Mouse (Mus musculus): ENCODE measurements around the gene Cfl1.

The Cfl1 gene

DNA sequence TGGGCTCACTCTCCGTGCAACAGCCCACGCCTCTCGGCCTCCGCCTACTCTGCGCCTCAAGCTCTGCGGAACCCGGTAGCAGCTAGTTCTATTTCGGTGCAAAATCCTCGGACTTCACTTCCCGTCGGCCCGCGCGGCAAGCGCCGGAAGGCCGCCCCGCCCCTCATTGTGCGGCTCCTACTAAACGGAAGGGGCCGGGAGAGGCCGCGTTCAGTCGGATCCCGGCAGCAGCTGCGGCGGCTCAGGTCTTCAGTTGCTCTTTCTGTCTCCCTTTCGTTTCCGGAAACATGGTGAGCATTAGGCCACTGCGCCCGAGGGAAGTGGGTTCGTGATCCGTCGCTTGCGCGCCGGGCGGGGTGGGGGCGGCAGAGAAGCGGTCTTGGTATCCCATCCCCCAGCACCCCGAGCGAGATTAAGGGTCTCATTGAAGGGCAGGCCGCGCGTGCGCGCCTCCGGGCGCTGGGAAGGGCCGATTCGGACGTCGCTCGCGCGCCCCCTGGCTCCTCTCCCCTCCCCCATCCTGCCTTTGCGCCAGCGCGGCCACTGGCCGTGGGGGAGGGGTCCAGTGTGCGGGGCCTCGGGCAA is at the start of gene Cfl1:
TSS of gene Cfl1 (plus strand) at position 143 of the 585 bp plus-strand sequence.
- DNase-seq, result peak; percentile 95

DNA sequence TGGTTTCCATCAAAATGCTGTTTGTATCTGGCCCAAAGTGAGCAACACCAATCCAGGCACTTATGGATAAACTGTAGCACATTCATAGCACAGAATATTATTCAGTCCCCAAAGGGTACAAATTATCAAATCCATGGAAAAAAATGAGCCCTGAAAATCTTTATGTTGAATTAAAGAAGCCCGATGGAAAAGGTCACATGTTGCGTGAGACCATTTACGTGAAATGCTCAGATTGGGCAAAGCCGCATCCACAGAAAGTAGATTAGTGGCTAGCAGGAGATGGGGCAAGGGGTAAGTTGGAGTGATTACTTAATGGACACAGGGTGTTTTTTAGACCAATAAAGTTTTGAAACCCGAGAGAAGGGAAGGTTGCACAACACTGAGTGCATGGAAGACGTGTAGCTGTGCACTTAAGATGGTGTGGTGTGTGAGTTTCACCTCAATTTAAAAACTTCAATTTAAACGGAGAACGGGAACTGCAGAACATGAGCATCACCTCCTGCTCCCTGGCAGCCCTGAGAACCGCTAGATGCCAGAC is 45.8 kb upstream of the Cfl1 start:
- no peak for DNase-seq

DNA sequence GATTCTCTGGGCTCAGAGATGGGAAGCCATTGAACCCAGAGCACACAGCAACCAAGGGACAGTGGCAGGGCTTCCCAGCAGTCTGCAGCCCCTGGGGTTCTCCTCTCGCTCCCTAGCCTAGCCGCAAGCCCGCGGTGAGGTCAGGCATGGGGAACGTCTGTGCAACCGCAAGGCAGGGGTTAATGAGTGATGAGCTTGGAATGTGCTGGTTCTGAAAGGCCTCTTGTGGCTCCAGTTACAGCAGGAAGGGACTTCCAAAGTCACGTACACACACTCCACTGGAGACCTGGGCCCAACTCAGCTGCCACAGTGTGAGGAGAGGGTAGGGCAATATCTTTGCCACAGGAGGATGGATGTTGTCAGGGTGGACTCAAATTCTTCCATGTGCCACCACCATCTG is 45.3 kb upstream of the Cfl1 start:
- peak; percentile 64 for DNase-seq

- DNase-seq, result no peak
These were observed 44.5 kb upstream of the Cfl1 start for GRCm38 (mm10) chr19:5445747-5446146.

DNA sequence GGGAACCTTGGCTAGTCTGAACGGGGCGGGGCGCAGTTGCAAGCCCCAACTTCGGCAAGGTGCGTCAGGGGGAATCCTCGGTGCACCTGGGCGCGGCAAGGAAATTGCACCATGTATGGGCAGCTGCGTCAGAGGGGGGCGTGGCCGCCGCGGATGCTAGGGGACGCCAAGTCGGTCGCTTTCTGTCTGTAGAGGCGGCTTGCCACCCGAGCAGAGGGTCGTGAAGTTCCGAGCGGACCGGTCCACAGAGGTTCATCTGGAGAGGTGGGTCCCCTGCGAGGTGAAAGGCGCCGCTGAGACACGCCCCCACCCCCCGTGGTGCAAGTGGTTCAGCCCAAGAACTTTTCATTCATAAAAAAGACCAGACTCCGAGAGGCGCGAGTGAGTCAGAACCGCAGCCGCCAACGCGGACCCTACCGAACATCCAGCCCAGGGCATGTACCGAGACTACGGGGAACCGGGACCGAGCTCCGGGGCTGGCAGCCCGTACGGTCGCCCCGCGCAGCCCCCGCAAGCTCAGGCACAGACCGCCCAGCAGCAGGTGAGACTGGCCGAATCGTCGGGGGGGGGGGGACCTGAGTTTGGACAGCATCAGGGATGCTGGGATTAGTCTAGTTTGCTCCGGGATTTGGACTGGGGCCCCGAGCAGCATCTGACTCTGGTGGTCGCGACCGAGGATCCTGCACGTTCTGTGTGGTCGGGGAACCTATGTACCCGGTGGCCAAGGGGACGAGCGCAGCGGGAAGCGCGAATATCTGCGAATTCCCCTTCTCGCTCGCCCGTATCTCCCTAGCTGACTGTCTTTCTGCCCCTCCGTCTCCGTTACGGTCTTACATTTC is 42.5 kb upstream of the Cfl1 start, which contains the start of gene Fosl1:
TSS of gene Fosl1 (plus strand) at position 33 of the 839 bp plus-strand sequence.
- peak; percentile 60 for DNase-seq

DNA sequence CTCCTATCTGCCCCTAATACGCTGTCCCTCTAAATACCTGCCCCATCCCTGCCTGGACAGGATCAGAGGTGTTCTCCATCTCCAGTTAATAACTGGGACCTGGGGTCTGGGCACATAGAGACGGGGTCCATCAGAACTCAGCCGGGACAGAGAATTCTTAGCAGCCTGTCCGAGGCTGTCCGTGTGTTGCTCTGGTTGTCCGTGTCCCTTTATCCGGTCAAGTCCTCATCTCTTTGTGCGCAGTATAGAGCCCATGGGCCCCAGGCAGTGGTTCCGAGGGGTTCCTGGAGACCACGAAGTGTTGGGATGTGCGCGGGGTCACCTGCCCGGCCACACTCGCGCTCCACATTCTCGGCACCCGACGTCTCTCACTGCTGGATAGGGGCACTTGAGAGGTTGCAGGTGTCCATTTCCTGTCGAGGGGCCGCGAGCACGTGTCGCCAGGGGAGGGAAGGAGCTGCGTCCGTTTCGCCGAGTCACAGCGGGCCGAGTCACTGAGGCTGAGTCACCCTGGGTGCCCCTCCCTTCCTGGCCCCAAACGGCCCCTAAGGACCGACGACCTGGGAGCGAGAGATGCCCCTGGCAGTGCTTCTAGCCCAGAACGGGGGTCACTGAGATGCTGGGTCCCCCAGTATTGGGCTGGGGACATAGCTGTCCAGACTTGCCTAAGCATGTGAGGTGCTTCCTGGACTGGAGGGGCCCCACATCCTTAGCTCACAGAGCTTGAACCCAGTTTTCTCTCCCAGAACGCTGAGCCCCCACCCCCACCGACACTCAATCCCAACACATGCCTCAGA is 41.7 kb upstream of the Cfl1 start:
- no peak for DNase-seq

DNA sequence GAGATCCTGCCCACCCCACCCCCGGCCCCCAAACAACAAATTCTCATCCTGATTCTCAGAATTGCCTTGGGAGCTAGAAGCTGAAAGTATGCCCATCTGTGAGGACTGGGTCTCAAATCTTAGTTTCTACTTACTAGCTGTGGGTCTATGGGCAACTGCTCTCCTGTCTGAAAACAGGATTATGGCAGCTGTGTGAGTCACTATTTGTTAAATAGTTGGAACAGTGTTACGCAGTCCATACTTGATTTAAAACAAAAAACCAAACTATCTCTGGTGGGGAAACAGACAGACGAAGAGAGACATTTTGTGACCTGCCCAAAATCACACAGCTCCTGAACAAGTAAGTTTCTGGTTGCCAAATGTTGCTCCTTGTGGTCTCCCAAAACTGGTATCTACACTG is 40.6 kb upstream of the Cfl1 start:
- no peak for DNase-seq

GRCm38 (mm10) chr19:5451766-5452165 is 38.5 kb upstream of the Cfl1 start:
- DNase-seq, result no peak

- DNase-seq, result no peak
These were observed 35.2 kb upstream of the Cfl1 start for GRCm38 (mm10) chr19:5455037-5455436.

- no peak for DNase-seq
These were observed 34.7 kb upstream of the Cfl1 start for GRCm38 (mm10) chr19:5455568-5455967.

DNA sequence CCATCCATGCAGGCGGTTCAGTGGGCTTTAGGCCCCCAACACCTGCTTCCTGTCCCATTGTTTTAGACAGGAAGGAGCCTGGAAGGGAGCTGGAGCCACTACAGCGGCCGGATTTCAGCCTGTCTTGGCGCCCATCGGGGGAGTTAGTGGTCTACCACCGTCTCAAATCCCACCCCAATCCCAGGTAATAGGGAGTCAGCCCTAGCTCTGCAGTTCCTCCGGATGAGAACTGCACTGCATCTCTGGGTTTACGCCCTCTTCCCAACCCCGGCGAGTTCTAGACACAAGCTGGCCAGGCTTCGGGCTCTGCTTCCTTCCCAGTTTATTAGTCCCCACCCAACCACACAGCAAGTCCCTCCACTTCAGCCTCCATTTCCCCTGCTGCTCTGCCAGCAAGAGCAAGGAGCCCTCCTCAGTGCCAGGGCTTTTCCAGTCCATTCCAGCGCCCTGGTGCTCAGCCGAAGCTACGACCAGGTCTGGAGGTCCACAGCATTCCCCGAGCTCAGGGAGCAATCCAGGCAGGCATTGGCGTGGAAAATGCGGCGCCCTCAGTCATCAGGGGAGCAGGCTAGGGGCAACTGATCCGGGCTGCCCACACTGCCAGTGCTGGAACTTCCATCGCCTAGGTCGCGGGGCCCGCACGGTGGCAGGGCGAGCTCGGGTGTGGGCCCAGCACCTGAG is 33.9 kb upstream of the Cfl1 start:
- DNase-seq, result peak; percentile 44

- DNase-seq, result peak; percentile 95
These were observed 33.1 kb upstream of the Cfl1 start for GRCm38 (mm10) chr19:5456922-5457745.

DNA sequence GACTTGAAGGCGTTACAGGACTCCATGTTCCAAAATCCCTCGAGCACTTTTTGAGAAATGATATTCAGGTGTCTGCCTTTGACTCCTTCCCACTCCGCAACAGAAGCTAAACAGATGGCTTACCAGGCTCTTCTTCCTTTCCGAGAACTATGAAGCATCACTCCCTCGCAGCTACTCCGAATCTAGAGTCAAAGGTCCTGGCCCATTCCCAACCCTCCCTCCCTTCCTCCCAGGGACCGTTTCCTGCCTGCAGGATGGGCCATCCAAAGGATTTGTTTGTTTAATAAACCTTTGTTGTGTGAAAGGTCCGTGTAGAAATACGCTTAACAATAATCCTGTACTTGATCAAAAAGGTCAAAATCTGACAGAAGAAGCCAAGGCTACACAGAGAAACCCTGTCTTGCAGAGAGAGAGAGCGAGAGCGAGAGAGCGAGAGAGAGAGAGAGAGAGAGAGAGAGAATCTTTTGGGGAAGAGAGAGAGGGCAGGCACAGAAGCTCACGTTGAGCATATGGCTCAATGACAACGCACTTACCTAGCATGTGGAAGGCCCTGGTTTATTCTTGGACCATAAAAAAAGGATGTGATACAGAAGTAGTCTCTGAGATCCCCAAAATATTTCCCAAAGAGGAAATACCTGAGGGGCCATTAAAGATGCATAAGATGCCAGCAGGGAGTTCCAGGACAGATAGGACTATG is 32.4 kb upstream of the Cfl1 start, which contains the start of gene Ccdc85b:
TSS of gene Ccdc85b (minus strand) at position 149 of the 697 bp plus-strand sequence.
- DNase-seq, result no peak

DNA sequence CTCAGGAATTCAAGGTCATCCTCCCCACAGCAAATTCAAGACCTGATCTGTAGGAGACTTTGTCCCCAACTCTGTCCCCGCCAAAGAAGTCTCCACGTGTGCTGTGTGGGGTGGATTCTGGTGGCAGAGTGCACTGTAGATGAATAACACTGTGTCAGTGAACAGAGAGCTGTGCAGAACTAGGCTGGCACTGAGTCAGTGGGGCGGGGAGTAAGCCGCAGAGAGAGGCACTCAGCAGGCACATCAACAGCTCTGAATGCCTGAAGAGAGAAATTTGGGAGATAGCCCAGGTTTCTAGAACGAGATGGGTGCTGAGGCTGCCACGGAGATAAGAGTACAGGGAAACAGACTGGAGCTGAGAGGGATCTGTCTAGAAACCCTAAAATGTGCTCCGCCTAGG is 31.2 kb upstream of the Cfl1 start:
- peak; percentile 64 for DNase-seq

- DNase-seq, result no peak
These were observed 30.4 kb upstream of the Cfl1 start for GRCm38 (mm10) chr19:5459896-5460295.

- DNase-seq, result peak; percentile 86
These were observed 29.8 kb upstream of the Cfl1 start, which contains the start of gene Fibp for GRCm38 (mm10) chr19:5460465-5460911. Fibp (plus strand) TSS chr19:5460615.

DNA sequence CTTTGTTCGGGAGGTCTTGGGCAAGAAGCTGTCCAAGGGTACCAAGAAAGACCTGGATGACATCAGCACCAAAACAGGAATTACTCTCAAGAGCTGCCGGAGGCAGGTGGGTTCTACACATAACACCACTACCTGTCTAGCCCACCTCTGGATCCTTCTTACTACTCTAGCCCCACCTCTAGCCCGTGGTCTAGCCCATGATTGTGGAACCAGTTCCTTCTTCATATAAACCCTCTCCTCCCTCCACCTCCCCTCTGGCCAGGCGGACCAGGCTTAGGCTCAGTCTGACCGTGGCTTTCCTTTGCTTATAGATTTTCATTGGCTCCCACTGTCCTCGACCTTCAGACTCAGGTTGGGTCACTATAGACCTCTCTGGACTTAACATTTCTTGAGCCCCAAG is 28.8 kb upstream of the Cfl1 start:
- DNase-seq, result no peak

- no peak for DNase-seq
These were observed 27.0 kb upstream of the Cfl1 start for GRCm38 (mm10) chr19:5463212-5463611.

DNA sequence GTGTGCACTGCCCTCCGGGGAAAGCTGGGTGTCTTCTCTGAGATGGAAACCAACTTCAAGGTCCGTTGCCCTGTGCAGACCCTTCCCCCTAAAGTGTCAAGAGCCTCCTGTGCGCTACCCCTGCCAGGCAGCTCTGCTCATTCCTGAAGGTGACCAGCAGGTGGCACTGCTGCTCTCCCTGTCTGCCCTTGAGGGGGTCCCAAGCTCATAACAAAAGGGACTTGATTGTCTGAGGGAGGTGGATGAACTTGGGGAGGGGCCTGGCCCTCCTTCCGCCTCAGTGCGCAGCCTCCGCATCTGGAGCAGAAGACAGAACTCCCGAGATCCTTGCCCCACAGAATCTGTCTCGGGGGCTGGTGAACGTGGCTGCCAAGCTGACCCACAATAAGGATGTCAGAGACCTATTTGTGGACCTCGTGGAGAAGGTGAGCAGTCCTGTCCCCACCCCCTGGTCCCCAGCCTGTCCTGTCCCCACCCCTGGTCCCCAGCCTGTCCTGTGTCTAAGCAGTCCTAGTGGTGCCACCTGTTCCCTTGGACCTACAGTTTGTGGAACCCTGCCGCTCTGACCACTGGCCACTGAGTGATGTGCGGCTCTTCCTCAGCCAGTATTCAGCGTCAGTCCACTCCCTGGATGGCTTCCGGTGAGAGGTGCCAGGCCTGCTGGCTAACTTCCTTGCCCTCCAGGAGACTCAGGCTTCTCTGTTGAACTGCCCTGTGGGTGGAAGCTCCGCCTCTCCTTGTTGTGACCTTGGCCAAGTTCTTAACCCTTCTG is 26.3 kb upstream of the Cfl1 start:
- DNase-seq, result peak; percentile 50

DNA sequence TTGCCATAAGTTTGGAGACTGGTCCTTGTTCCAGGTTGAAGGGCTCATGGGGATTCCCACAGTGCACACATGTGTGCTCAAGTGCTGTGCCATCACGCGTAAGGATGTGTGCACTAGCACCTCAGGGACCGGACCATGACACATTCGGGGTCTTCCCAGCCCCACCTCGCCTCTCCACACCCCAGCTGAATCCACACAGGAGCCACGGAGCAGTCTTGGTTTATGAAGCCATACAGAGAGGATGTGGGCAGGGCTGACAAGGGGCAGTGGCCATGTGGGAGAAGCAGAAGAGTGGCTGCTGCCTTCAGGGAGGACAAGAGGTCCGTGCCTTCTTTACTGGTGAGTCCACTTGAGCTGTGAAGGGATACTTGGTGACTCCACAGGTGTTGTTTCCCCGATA is 25.2 kb upstream of the Cfl1 start:
- DNase-seq, result no peak
